Mouse (Mus musculus): ENCODE results near the gene S1pr1. TPM values are rescaled to one million over a fixed set of nuclear protein-coding genes. Genes with fewer than 3 reads are reported as not detected.

S1pr1 gene
- polyA plus RNA-seq, 1 experiment from 2014 or later = 21.2 TPM

DNA sequence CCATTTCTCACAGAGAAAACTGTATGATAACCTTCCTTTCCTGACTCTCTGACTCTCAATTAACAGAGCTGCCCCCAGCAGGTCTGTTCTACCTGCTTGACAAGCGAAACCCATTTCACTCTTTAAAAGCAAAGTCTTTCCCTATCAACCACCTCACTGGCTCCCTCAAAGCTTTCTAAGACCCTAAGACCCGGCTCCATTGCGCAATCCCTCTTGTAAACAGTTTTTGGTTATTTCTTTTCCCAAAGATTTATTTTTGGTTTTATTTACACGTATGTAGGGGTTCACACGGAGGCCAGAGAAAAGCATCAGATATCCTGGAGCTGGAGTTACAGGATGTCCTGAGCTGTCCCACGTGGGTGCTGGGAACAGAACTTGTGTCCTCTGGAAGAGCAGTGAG, 4.0 kb upstream of the S1pr1 start:
- H3K36me3 ChIP-seq (ENCODE audit: control insufficient read depth, insufficient read depth, low read length) = no peaks in the 10 kb centered on the region
- DNase-seq (ENCODE audit: low spot score) (no peak), ATAC-seq (no peak)
- no peak overlapping the region for H3K9ac ChIP-seq (ENCODE audit: low read length)
- 87% methylated on average over 6 of the region's 6 CpGs for WGBS
- H3K9me3 ChIP-seq (replicated peaks; ENCODE audit: control insufficient read depth, low read length) = no peaks in the 10 kb centered on the region
- H3K4me1 ChIP-seq (ENCODE audit: control insufficient read depth, insufficient read depth, low read length) = peaks cover 2% of the 10 kb centered on the region; the same call in 1 of the 2 replicates
- H3K4me2 ChIP-seq (ENCODE audit: low read length) = no peak overlapping the region
- H3K4me3 ChIP-seq (ENCODE audit: low read depth, low read length) = no peak overlapping the region
- H3K27me3 ChIP-seq (replicated peaks; ENCODE audit: control insufficient read depth, insufficient read depth, low read length) = no peaks in the 10 kb centered on the region
- no peak overlapping the region for H3K27ac ChIP-seq (ENCODE audit: low read depth, low read length)

DNA sequence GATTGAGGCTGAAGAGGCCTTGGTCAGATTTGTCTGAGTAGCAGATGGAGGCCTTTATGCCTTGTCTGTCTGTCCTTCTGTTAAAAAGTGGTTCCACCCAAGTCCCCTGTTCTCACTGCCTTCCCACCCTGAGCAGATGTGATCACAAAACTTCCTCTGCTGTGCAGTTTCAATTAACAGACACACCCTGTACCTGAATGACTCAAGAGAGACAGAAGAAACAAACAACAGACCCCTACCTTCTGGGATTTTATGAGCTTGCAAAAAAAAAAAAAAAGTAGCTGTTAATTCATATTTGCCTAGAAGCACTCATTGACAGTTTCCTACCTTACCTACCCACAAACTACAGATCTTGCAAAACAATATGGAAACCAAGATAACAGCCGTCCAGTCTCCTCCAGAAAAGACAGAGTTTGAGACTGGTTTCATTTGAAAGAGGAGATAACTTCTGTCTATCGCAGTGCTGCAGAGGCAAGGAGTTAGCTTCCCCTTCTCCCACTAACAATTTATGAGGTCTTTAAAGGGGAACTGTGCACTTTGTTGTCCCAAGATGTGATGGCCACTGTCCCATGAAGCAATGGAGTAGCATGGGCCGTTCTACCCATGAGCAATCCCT, 1.1 kb upstream of the S1pr1 start:
- H3K36me3 ChIP-seq (ENCODE audit: control insufficient read depth, insufficient read depth, low read length) = 0 out of 2 replicates have a peak, but pooled peaks cover 3% of the 10 kb centered on the region
- H3K4me1 ChIP-seq (ENCODE audit: control insufficient read depth, insufficient read depth, low read length) = peaks cover 2% of the 10 kb centered on the region
- H3K4me3 ChIP-seq (ENCODE audit: low read depth, low read length) = peak overlapping the region; percentile 52; the same call in 1 of the 2 replicates
- 90% methylated on average over 3 of the region's 3 CpGs for WGBS
- no peak overlapping the region for H3K27ac ChIP-seq (ENCODE audit: low read depth, low read length)
- ATAC-seq = no peak
- peak overlapping the region; percentile 84 for H3K4me2 ChIP-seq (ENCODE audit: low read length)
- no peak for DNase-seq (ENCODE audit: low spot score)
- H3K9me3 ChIP-seq (replicated peaks; ENCODE audit: control insufficient read depth, low read length) = no peaks in the 10 kb centered on the region
- H3K9ac ChIP-seq (ENCODE audit: low read length) = peak overlapping the region; percentile 72
- H3K27me3 ChIP-seq (replicated peaks; ENCODE audit: control insufficient read depth, insufficient read depth, low read length) = no peaks in the 10 kb centered on the region

DNA sequence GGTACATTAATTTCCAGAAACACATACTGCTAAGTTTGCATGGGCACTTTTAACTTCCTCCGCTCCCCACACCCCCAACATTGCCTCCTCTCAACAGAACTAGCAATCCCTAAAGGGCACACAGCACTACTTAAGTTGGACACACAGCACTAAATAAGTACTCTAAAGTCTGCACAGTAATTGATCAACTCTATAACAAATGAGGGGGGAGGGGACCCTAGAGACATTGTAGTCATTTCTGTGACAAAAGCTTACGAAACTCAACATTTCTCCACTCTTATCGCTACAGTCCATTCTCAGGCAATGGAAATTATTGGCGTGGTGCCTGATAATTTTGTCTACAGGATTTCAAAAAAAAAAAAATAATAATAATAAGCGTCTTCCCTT, 830 bp downstream of the S1pr1 start:
- WGBS = under 1% methylated on average over 5 of the region's 5 CpGs
- peak overlapping the region; percentile 52 for H3K4me3 ChIP-seq (ENCODE audit: low read depth, low read length)

DNA sequence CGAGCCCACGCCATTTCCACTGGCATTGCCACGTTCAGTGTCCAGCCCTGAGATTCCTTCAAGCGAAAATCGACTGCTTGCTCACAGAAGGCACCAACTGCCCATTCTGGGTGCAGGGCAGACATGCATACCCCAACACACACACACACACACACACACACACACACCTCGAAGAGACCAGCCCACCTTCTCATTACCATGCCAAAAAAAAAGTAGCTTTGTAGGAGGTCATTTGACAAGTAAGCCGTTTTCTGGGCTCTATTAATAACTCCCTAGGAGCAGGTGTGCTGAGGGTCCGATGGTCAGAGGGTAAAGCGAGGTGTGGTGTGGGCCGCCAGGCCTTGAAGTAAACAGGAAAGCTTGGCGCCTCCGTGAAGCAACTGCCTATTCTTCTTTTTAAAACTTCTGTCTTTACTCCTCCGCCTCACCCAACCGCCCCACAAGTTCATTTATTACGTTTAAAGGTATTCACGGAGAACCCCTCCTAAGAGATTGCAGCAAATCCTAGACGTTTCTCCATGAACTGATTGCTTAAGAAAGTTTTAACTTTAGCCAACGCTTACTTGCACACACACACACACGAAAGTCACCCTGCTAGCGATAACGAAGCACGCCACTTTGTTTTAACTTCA, 1.3 kb downstream of the S1pr1 start:
- peaks cover 2% of the 10 kb centered on the region for H3K4me1 ChIP-seq (ENCODE audit: control insufficient read depth, insufficient read depth, low read length)
- H3K36me3 ChIP-seq (ENCODE audit: control insufficient read depth, insufficient read depth, low read length) = peaks cover 4% of the 10 kb centered on the region; the same call in 1 of the 2 replicates
- H3K9ac ChIP-seq (ENCODE audit: low read length) = peak overlapping the region; percentile 72
- H3K27me3 ChIP-seq (replicated peaks; ENCODE audit: control insufficient read depth, insufficient read depth, low read length) = no peaks in the 10 kb centered on the region
- peak overlapping the region; percentile 52 for H3K4me3 ChIP-seq (ENCODE audit: low read depth, low read length)
- WGBS = under 1% methylated on average over 22 of the region's 22 CpGs
- peak overlapping the region; percentile 84 for H3K4me2 ChIP-seq (ENCODE audit: low read length)
- peak overlapping the region; percentile 33; the same call in 1 of the 2 replicates for H3K27ac ChIP-seq (ENCODE audit: low read depth, low read length)
- ATAC-seq (no peak), DNase-seq (ENCODE audit: low spot score) (peak; percentile 8)
- no peaks in the 10 kb centered on the region for H3K9me3 ChIP-seq (replicated peaks; ENCODE audit: control insufficient read depth, low read length)

More for the DNA sequence above, 830 bp downstream of the S1pr1 start:
- ATAC-seq = no peak
- H3K36me3 ChIP-seq (ENCODE audit: control insufficient read depth, insufficient read depth, low read length) = peaks cover 4% of the 10 kb centered on the region; the same call in 1 of the 2 replicates
- no peaks in the 10 kb centered on the region for H3K27me3 ChIP-seq (replicated peaks; ENCODE audit: control insufficient read depth, insufficient read depth, low read length)
- H3K27ac ChIP-seq (ENCODE audit: low read depth, low read length) = no peak overlapping the region
- peak overlapping the region; percentile 72 for H3K9ac ChIP-seq (ENCODE audit: low read length)
- H3K4me2 ChIP-seq (ENCODE audit: low read length) = peak overlapping the region; percentile 84
- peak; percentile 42 for DNase-seq (ENCODE audit: low spot score)
- peaks cover 2% of the 10 kb centered on the region for H3K4me1 ChIP-seq (ENCODE audit: control insufficient read depth, insufficient read depth, low read length)
- H3K9me3 ChIP-seq (replicated peaks; ENCODE audit: control insufficient read depth, low read length) = no peaks in the 10 kb centered on the region

DNA sequence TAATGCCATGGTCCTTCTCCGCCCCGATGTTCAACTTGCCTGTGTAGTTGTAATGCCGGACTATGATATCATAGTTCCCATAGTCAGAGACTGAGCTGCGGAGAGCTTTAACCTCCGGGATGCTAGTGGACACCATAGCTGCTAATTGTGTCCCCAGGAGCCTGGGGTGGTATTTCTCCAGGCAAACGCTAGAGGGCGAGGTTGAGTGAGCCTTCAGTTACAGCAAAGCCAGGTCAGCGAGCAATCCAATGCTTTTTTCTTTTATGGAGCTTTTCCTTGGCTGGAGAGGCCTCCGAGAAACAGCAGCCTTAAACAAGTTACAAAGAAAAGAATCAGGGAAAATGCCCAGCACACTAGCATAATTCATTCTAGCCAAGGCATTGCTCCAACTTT, 2.1 kb downstream of the S1pr1 start:
- H3K9me3 ChIP-seq (replicated peaks; ENCODE audit: control insufficient read depth, low read length) = no peaks in the 10 kb centered on the region
- H3K27me3 ChIP-seq (replicated peaks; ENCODE audit: control insufficient read depth, insufficient read depth, low read length) = no peaks in the 10 kb centered on the region
- peak overlapping the region; percentile 72; the same call in 1 of the 2 replicates for H3K9ac ChIP-seq (ENCODE audit: low read length)
- 11% methylated on average over 9 of the region's 9 CpGs for WGBS
- DNase-seq (ENCODE audit: low spot score) (peak; percentile 85), ATAC-seq (peak; percentile 10; the same call in 1 of the 2 replicates)
- H3K4me3 ChIP-seq (ENCODE audit: low read depth, low read length) = peak overlapping the region; percentile 52
- peaks cover 4% of the 10 kb centered on the region; the same call in 1 of the 2 replicates for H3K36me3 ChIP-seq (ENCODE audit: control insufficient read depth, insufficient read depth, low read length)
- peaks cover 2% of the 10 kb centered on the region for H3K4me1 ChIP-seq (ENCODE audit: control insufficient read depth, insufficient read depth, low read length)
- peak overlapping the region; percentile 84 for H3K4me2 ChIP-seq (ENCODE audit: low read length)
- 0 out of 2 replicates have a peak overlapping the region, but pooled peaks have one; percentile 33 for H3K27ac ChIP-seq (ENCODE audit: low read depth, low read length)

DNA sequence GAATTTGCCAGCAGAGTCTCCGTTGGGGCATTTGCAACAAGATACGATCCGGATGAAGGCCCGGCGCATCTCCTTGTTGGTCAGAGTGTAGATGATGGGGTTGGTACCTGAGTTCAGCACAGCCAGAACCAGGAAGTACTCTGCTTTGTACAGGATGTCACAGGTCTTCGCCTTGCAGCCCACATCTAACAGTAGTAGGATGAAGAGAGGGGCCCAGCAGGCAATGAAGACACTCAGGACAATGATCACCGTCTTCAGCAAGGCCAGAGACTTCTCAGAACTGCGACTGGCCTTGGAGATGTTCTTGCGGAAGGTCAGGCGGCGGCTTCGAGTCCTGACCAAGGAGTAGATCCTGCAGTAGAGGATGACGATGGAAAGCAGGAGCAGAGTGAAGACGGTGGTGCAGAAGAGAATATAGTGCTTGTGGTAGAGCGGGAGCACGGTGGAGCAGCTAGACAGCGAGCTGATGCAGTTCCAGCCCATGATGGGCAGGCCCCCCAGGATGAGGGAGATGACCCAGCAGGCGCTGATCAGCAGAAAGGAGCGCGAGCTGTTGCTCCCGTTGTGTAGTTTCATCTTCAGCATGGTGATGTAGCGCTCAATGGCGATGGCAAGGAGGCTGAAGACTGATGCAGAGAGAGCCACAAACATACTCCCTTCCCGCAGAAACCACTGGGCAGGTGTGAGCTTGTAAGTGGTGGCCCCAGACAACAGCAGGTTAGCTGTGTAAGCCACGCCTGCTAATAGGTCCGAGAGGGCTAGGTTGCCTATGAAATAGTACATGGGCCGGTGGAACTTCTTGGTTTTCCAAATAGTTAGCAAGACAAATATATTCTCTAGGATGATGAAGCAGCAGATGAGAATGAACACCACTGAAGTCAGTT, 2.7 kb downstream of the S1pr1 start:
- H3K4me2 ChIP-seq (ENCODE audit: low read length) = peak overlapping the region; percentile 84
- H3K27ac ChIP-seq (ENCODE audit: low read depth, low read length) = no peak overlapping the region
- H3K9me3 ChIP-seq (replicated peaks; ENCODE audit: control insufficient read depth, low read length) = no peaks in the 10 kb centered on the region
- H3K4me1 ChIP-seq (ENCODE audit: control insufficient read depth, insufficient read depth, low read length) = peaks cover 2% of the 10 kb centered on the region
- peak overlapping the region; percentile 52 for H3K4me3 ChIP-seq (ENCODE audit: low read depth, low read length)
- DNase-seq (ENCODE audit: low spot score) (no peak), ATAC-seq (no peak)
- no peaks in the 10 kb centered on the region for H3K27me3 ChIP-seq (replicated peaks; ENCODE audit: control insufficient read depth, insufficient read depth, low read length)
- peaks cover 4% of the 10 kb centered on the region; the same call in 1 of the 2 replicates for H3K36me3 ChIP-seq (ENCODE audit: control insufficient read depth, insufficient read depth, low read length)
- WGBS = 90% methylated on average over 27 of the region's 27 CpGs
- no peak overlapping the region for H3K9ac ChIP-seq (ENCODE audit: low read length)

DNA sequence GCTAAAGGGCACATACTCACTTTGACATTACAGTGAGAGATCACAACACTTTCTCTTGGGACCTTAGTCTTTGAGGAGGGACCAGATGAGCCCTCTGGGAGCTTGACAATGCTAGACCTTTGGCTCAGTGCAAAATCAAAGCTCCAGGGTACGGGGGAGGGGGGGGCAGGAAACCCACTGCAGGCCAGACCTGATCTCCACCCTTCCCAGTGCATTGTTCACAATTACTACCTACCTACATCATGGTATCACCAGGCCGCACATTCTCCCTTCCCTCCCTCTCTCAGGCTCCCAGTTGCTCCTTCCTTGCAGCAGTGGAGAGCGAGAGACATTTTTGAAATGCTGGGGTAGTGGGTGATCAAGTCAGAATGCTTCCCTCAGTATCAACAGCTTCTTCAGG, 3.5 kb downstream of the S1pr1 start:
- Histone ChIP-seq H3K9me3 (replicated peaks; ENCODE audit: control insufficient read depth, low read length) (no peaks in the 10 kb centered on the region), H3K4me1 (ENCODE audit: control insufficient read depth, insufficient read depth, low read length) (peaks cover 2% of the 10 kb centered on the region), H3K4me2 (ENCODE audit: low read length) (peak overlapping the region; percentile 30; the same call in 1 of the 2 replicates), H3K27me3 (replicated peaks; ENCODE audit: control insufficient read depth, insufficient read depth, low read length) (no peaks in the 10 kb centered on the region), H3K4me3 (ENCODE audit: low read depth, low read length) (no peak overlapping the region), H3K9ac (ENCODE audit: low read length) (no peak overlapping the region), H3K27ac (ENCODE audit: low read depth, low read length) (no peak overlapping the region), H3K36me3 (ENCODE audit: control insufficient read depth, insufficient read depth, low read length) (peaks cover 4% of the 10 kb centered on the region; the same call in 1 of the 2 replicates)
- 82% methylated on average over 3 of the region's 3 CpGs for WGBS
- DNase-seq (ENCODE audit: low spot score) (no peak), ATAC-seq (no peak)

DNA sequence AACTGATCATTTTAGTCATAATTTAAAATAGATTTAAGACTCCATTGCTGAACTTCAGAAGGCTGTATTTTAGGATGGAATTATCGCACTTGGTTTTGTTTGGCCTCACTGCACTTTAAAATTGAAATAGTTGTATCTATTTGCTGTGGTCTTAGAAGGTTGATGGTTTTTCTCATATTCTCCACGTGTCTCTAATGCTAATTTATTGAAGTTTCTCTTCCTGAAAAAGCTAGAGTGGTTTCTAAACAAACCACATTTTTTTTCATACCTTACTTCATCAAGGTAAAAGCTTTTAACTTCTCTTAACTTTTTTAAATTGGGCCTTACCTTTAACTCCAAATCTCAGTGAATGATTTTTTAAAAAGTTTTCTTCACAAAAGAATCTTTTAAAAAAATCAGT, 4.8 kb downstream of the S1pr1 start:
- DNase-seq (ENCODE audit: low spot score) = no peak
- peaks cover 4% of the 10 kb centered on the region; the same call in 1 of the 2 replicates for H3K36me3 ChIP-seq (ENCODE audit: control insufficient read depth, insufficient read depth, low read length)
- WGBS = 82% methylated on average over 2 of the region's 2 CpGs
- no peaks in the 10 kb centered on the region; the same call in none of the 2 replicates for H3K4me1 ChIP-seq (ENCODE audit: control insufficient read depth, insufficient read depth, low read length)
- H3K9ac ChIP-seq (ENCODE audit: low read length) = no peak overlapping the region
- no peaks in the 10 kb centered on the region for H3K9me3 ChIP-seq (replicated peaks; ENCODE audit: control insufficient read depth, low read length)
- no peak for ATAC-seq
- H3K4me2 ChIP-seq (ENCODE audit: low read length) = no peak overlapping the region
- H3K27ac ChIP-seq (ENCODE audit: low read depth, low read length) = no peak overlapping the region
- H3K27me3 ChIP-seq (replicated peaks; ENCODE audit: control insufficient read depth, insufficient read depth, low read length) = no peaks in the 10 kb centered on the region
- no peak overlapping the region for H3K4me3 ChIP-seq (ENCODE audit: low read depth, low read length)
